Mouse (Mus musculus) liver, embryonic 11.5 days (tissue): ENCODE measurements around the gene Sh3bp5l. TPM values are rescaled to one million over a fixed set of nuclear protein-coding genes. Genes with fewer than 3 reads are reported as not detected.

Experiments used
- ATAC-seq: fragments of 200-750 bp; cut with Nextera tagmentation; replicated peaks from 2 replicates; pipeline ENCODE4 v1.8.0; 2017; ENCODE audit warnings: moderate number of reproducible peaks, mild to moderate bottlenecking, moderate TSS enrichment, moderate library complexity; ENCODE audit not compliant: low FRiP score
- DNase-seq: peaks from one replicate; pipeline ENCODE4 v3.0.0-alpha.2; 2017; ENCODE audit warnings: low spot score
- H3K27ac ChIP-seq: fragments of 300-500 bp; sonication (generic); 2 replicates; pipeline ENCODE4 v1.5.1; 2014; ENCODE audit warnings: mild to moderate bottlenecking, low read depth, low read length, control low read depth
- H3K27me3 ChIP-seq: fragments of 300-500 bp; sonication (generic); replicated peaks from 2 replicates; pipeline ENCODE4 v1.6.1; 2014; ENCODE audit warnings: low read length, mixed read lengths; ENCODE audit not compliant: control insufficient read depth, insufficient read depth
- H3K36me3 ChIP-seq: fragments of 300-500 bp; sonication (generic); 2 replicates; pipeline ENCODE4 v1.6.1; 2014; ENCODE audit warnings: mild to moderate bottlenecking, low read length, moderate library complexity, mixed read lengths; ENCODE audit not compliant: control insufficient read depth, insufficient read depth
- H3K4me1 ChIP-seq: fragments of 300-500 bp; sonication (generic); replicated peaks from 2 replicates; pipeline ENCODE4 v1.6.1; 2014; ENCODE audit warnings: low read length, mixed read lengths; ENCODE audit not compliant: control insufficient read depth, insufficient read depth
- H3K4me2 ChIP-seq: fragments of 300-500 bp; sonication (generic); 2 replicates; pipeline ENCODE4 v1.6.1; 2014; ENCODE audit warnings: mild to moderate bottlenecking, control low read depth, moderate library complexity
- H3K4me3 ChIP-seq: fragments of 300-500 bp; sonication (generic); 2 replicates; pipeline ENCODE4 v1.5.1; 2014; ENCODE audit warnings: low read depth, low read length, control low read depth
- H3K9ac ChIP-seq: fragments of 300-500 bp; sonication (generic); 2 replicates; pipeline ENCODE4 v1.6.1; 2014; ENCODE audit warnings: low read depth, low read length, control low read depth
- H3K9me3 ChIP-seq: fragments of 300-500 bp; sonication (generic); 2 replicates; pipeline ENCODE4 v1.6.1; 2016; ENCODE audit warnings: low read length, inconsistent platforms, mixed read lengths; ENCODE audit not compliant: control insufficient read depth
- WGBS: fragments of 180-500 bp; shearing (Covaris S2); extraction: QIAGEN DNeasy Blood & Tissue Kit; methylation state at CpG from one replicate; pipeline ENCODE4 v1.1.7; 2014; 5-methylcytosine and 5-hydroxymethylcytosine counted together
- polyA plus RNA-seq: library from polyadenylated mRNA; unstranded; fragments of >200 nt; fragmentation: Nextera tagmentation; extraction: Ambion mirVana; gene quantifications from 2 replicates; pipeline ENCODE4 v1.2.1, GENCODE M21; 2014

Sh3bp5l gene
- 20.5 and 25.3 TPM in 2 replicates for polyA plus RNA-seq

GRCm38 (mm10) chr11:58330276-58331148 is at the start of gene Sh3bp5l, which contains the start of gene Zfp672:
TSS of gene Sh3bp5l (plus strand) at chr11:58330724.
TSS of gene Zfp672 (minus strand) at chr11:58330339.
- H3K36me3 ChIP-seq: peaks cover 14% of the 10 kb centered on the region
- H3K9ac ChIP-seq: peak within 1 kb of the TSS; percentile 81
- peak within 1 kb of the TSS; percentile 93 for H3K4me2 ChIP-seq
- DNase-seq: peak; percentile 88
- H3K27ac ChIP-seq: peak within 1 kb of the TSS; percentile 64
- peak; percentile 94 for ATAC-seq
- no peaks in the 10 kb centered on the region for H3K27me3 ChIP-seq
- under 1% methylated on average over 52 of the region's 52 CpGs for WGBS
- peaks cover 20% of the 10 kb centered on the region for H3K4me1 ChIP-seq
- H3K4me3 ChIP-seq: peak within 1 kb of the TSS; percentile 76
- H3K9me3 ChIP-seq: no peaks in the 10 kb centered on the region

DNA sequence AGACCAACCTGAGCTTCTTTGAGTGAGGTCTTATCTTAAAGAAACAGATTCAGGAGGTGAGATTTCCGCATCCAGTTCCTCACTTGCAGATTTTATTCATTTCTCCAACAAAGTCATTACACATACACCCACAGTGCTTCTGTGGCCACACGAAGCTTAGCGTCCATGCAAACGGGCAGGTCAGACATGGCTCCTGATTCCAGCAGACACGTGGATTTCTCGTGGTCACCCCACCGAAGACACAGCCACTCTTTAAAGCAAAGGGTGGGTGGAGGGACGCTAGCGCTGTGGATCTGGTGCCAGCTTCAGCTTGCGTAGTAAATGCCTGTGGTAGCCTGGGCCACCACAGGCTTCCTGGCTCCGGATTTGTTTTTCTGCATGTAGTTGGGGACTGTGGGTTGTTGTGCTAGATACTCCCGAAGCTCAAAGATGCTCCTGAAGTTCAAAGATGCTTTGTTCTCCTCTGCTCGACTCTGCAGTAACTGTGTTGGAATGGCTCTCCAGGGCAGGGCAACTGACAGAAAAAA is 48.5 kb upstream of the Sh3bp5l start:
- WGBS: 80% methylated on average over 13 of the region's 13 CpGs
- Histone ChIP-seq H3K9me3 (no peaks in the 10 kb centered on the region), H3K9ac (no peak overlapping the region), H3K4me3 (no peak overlapping the region), H3K27me3 (0 out of 2 replicates have a peak, but pooled peaks cover 3% of the 10 kb centered on the region), H3K27ac (no peak overlapping the region), H3K36me3 (no peaks in the 10 kb centered on the region), H3K4me2 (no peak overlapping the region), H3K4me1 (no peaks in the 10 kb centered on the region)
- DNase-seq (no peak), ATAC-seq (no peak)

GRCm38 (mm10) chr11:58282518-58282917 is 48.0 kb upstream of the Sh3bp5l start:
- H3K4me1 ChIP-seq: no peaks in the 10 kb centered on the region
- H3K9ac ChIP-seq: no peak overlapping the region
- H3K4me3 ChIP-seq: no peak overlapping the region
- DNase-seq (no peak), ATAC-seq (no peak)
- H3K27ac ChIP-seq: no peak overlapping the region
- no peaks in the 10 kb centered on the region for H3K36me3 ChIP-seq
- WGBS: 80% methylated on average over 5 of the region's 5 CpGs
- no peak overlapping the region for H3K4me2 ChIP-seq
- no peaks in the 10 kb centered on the region for H3K9me3 ChIP-seq
- 0 out of 2 replicates have a peak, but pooled peaks cover 3% of the 10 kb centered on the region for H3K27me3 ChIP-seq

DNA sequence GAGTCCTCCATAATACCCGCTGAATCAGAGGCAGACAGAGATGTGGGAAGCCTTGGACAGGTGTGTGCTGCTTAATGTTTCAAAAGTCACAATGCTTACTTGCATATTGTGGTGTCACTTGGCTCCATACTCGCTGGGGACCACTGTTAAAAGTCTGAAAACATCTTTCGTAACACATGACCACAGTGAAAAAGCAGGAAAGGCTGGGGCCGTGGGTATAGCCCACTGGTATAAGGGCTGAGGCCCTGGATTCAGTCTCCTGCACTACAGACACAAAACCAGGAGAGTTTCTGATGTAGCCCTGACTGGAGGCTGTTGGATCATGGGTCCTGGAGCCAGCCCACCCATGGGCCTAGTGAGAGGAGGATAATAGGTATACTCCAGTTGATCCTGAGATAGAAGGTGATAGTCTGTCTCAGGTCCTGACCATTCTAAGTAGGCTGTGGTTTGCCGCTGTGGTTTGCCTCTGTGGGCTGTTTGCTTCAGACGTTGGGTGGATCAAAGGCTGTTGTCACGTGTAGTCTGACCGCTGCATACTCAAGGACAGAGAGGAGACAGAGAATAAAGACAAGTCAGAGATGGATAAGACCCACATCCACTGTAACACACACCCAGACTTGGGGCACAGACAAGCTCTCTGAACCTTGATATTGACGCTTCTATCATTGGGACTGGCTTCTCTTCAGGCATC is 40.4 kb upstream of the Sh3bp5l start:
- 51% methylated on average over 9 of the region's 9 CpGs for WGBS
- H3K4me2 ChIP-seq: no peak overlapping the region
- DNase-seq (no peak), ATAC-seq (no peak)
- no peak overlapping the region for H3K4me3 ChIP-seq
- H3K27me3 ChIP-seq: no peaks in the 10 kb centered on the region
- H3K9ac ChIP-seq: no peak overlapping the region
- no peaks in the 10 kb centered on the region for H3K36me3 ChIP-seq
- H3K9me3 ChIP-seq: no peaks in the 10 kb centered on the region
- no peak overlapping the region for H3K27ac ChIP-seq
- no peaks in the 10 kb centered on the region for H3K4me1 ChIP-seq

DNA sequence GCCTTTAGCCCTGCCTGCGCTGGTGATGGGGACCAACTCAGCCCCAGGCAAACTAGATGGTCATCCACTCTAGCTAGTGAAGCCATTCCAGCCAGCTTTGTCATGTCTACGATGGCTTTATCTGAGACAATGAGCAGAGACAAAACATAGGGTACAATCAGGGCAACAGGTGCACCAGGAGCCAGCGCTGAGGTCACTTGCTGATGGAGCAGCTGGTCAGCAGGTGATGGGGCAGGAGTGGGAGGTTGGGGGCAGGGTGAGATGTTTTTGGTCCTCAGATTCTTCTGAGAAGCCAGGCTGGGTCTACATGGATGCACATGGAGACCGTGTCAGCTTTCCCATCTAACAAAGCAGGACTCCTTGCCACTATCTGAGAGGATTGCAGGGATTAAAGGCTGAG is 39.7 kb upstream of the Sh3bp5l start:
- Histone ChIP-seq H3K4me3 (no peak overlapping the region), H3K9ac (no peak overlapping the region), H3K4me2 (no peak overlapping the region), H3K27ac (no peak overlapping the region), H3K36me3 (no peaks in the 10 kb centered on the region), H3K27me3 (no peaks in the 10 kb centered on the region), H3K4me1 (no peaks in the 10 kb centered on the region), H3K9me3 (no peaks in the 10 kb centered on the region)
- ATAC-seq (no peak), DNase-seq (no peak)
- 79% methylated on average over 4 of the region's 4 CpGs for WGBS

DNA sequence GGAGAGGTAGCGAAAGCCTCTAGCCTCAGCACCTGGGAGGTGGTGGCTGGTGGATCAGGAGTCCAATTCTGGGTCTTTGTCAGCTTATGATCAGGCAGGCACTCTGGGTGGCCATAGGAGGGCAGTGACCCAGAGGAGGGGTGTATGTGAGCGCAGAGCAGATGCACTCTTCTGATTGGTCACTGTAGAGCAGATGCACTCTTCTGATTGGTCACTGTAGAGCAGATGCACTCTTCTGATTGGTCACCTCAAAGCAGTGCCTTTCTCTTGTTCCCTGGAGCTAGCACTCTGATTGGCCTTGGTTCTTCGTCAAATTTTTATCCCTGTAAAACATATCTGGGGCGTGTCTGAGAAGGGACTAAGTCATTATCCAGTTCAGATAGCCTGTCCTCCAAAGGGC is 37.7 kb upstream of the Sh3bp5l start:
- 49% methylated on average over 4 of the region's 4 CpGs for WGBS
- DNase-seq (no peak), ATAC-seq (peak; percentile 29; the same call in 1 of the 2 replicates)
- no peaks in the 10 kb centered on the region for H3K4me1 ChIP-seq
- no peaks in the 10 kb centered on the region for H3K27me3 ChIP-seq
- no peak overlapping the region for H3K4me3 ChIP-seq
- no peak overlapping the region for H3K27ac ChIP-seq
- H3K36me3 ChIP-seq: no peaks in the 10 kb centered on the region
- H3K9ac ChIP-seq: no peak overlapping the region
- no peaks in the 10 kb centered on the region for H3K9me3 ChIP-seq
- no peak overlapping the region for H3K4me2 ChIP-seq

GRCm38 (mm10) chr11:58297396-58297795 is 33.1 kb upstream of the Sh3bp5l start:
- Histone ChIP-seq H3K27ac (no peak overlapping the region), H3K4me2 (no peak overlapping the region), H3K4me3 (no peak overlapping the region), H3K4me1 (no peaks in the 10 kb centered on the region), H3K9ac (no peak overlapping the region), H3K9me3 (no peaks in the 10 kb centered on the region), H3K36me3 (no peaks in the 10 kb centered on the region), H3K27me3 (no peaks in the 10 kb centered on the region)
- WGBS: 81% methylated on average over 6 of the region's 6 CpGs
- ATAC-seq (no peak), DNase-seq (no peak)

- peaks cover 5% of the 10 kb centered on the region; the same call in 1 of the 2 replicates for H3K4me1 ChIP-seq
- 18% methylated on average over 13 of the region's 13 CpGs for WGBS
- ATAC-seq (no peak), DNase-seq (peak; percentile 69)
- H3K36me3 ChIP-seq: no peaks in the 10 kb centered on the region
- H3K27me3 ChIP-seq: no peaks in the 10 kb centered on the region
- no peaks in the 10 kb centered on the region for H3K9me3 ChIP-seq
- peak overlapping the region; percentile 69 for H3K4me2 ChIP-seq
- peak overlapping the region; percentile 73 for H3K4me3 ChIP-seq
- H3K9ac ChIP-seq: peak overlapping the region; percentile 37; the same call in 1 of the 2 replicates
- H3K27ac ChIP-seq: no peak overlapping the region
Observed at GRCm38 (mm10) chr11:58301057-58301456, 29.5 kb upstream of the Sh3bp5l start.
